Mouse (Mus musculus) intestine, postnatal 0 days (tissue): ENCODE data around the gene Cd164l2. TPM values are rescaled to one million over a fixed set of nuclear protein-coding genes. Genes with fewer than 3 reads are reported as not detected.
A peak's percentile ranks its signal among the peaks of the same experiment; 100 is the strongest.

Source experiments
- ATAC-seq: fragments of 200-750 bp; cut with Nextera tagmentation; 2 replicates; pipeline ENCODE4 v1.8.0; 2017; ENCODE audit warnings: mild to moderate bottlenecking, moderate TSS enrichment, moderate library complexity
- H3K27ac ChIP-seq: fragments of 300-500 bp; sonication (generic); 2 replicates; pipeline ENCODE4 v1.5.1; 2014; ENCODE audit warnings: mild to moderate bottlenecking, low read depth, low read length, moderate library complexity
- H3K27me3 ChIP-seq: fragments of 300-500 bp; sonication (generic); replicated peaks from 2 replicates; pipeline ENCODE4 v1.6.1; 2014; ENCODE audit warnings: low read length, mixed read lengths; ENCODE audit not compliant: control insufficient read depth, insufficient read depth
- H3K36me3 ChIP-seq: fragments of 300-500 bp; sonication (generic); 2 replicates; pipeline ENCODE4 v1.6.1; 2014; ENCODE audit warnings: mild to moderate bottlenecking, moderate library complexity; ENCODE audit not compliant: control insufficient read depth, insufficient read depth
- H3K4me1 ChIP-seq: fragments of 300-500 bp; sonication (generic); replicated peaks from 2 replicates; pipeline ENCODE4 v1.6.1; 2014; ENCODE audit warnings: antibody characterized with exemption, low read length, mixed read lengths; ENCODE audit not compliant: control insufficient read depth, insufficient read depth
- H3K4me2 ChIP-seq: fragments of 300-500 bp; sonication (generic); replicated peaks from 2 replicates; pipeline ENCODE4 v1.6.1; 2014; ENCODE audit warnings: low read depth, mild to moderate bottlenecking, moderate library complexity
- H3K4me3 ChIP-seq: fragments of 300-500 bp; sonication (generic); 2 replicates; pipeline ENCODE4 v1.5.1; 2014; ENCODE audit warnings: low read depth, low read length
- H3K9ac ChIP-seq: fragments of 300-500 bp; sonication (generic); 2 replicates; pipeline ENCODE4 v1.6.1; 2014; ENCODE audit warnings: mild to moderate bottlenecking, low read depth, low read length
- H3K9me3 ChIP-seq: fragments of 300-500 bp; sonication (generic); 2 replicates; pipeline ENCODE4 v1.6.1; 2016; ENCODE audit warnings: mixed run types; ENCODE audit not compliant: control insufficient read depth
- CTCF ChIP-seq: sonication (generic); IDR thresholded peaks from 2 replicates; pipeline ENCODE4 v1.5.1; 2016; ENCODE audit warnings: low read depth, mild to moderate bottlenecking, control low read depth, antibody characterized with exemption, moderate library complexity
- WGBS: fragments of 180-500 bp; shearing (Covaris S2); extraction: QIAGEN DNeasy Blood & Tissue Kit; methylation state at CpG from one replicate; pipeline ENCODE4 v1.1.7; 2014; 5-methylcytosine and 5-hydroxymethylcytosine counted together
- polyA plus RNA-seq: library from polyadenylated mRNA; unstranded; fragments of >200 nt; fragmentation: Nextera tagmentation; extraction: Ambion mirVana; gene quantifications from 2 replicates; pipeline ENCODE4 v1.2.1, GENCODE M21; 2015

Cd164l2 gene
- polyA plus RNA-seq, 1 experiment from 2014 or later = 0.94 TPM

DNA sequence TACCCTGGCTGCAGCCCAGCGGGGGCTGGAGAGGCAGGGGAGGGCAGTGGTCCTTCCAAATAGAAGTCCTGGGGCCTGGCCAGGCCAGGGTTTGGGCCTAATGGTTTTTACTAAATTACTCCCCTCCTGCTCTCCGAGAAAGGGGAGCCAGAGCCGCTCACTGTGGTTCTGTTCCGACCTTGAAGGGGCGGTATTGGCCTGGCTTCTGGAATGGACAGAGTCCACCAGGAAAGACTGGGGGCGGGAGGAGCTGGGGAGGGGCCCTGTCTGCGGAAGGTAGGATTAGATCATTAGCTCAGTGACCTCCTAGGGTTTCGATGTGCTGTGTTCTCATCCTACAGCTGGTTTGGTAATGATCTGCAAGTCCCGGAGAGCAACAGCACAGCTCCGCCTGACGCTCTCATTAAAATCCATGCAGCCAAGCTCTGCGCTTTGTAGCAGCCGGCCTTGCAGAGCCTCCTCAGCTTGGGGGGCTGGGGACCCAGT, 14.1 kb upstream of the Cd164l2 start:
- no peak overlapping the region for H3K9ac ChIP-seq
- TF ChIP-seq CTCF = no peak
- peaks cover 31% of the 10 kb centered on the region for H3K36me3 ChIP-seq
- no peaks in the 10 kb centered on the region for H3K9me3 ChIP-seq
- ATAC-seq = no peak
- H3K4me1 ChIP-seq = peaks cover 14% of the 10 kb centered on the region
- peak overlapping the region; percentile 57; the same call in 1 of the 2 replicates for H3K27ac ChIP-seq
- H3K27me3 ChIP-seq = no peaks in the 10 kb centered on the region
- H3K4me3 ChIP-seq = no peak overlapping the region
- no peak overlapping the region for H3K4me2 ChIP-seq
- WGBS = 26% methylated on average over 13 of the region's 13 CpGs

DNA sequence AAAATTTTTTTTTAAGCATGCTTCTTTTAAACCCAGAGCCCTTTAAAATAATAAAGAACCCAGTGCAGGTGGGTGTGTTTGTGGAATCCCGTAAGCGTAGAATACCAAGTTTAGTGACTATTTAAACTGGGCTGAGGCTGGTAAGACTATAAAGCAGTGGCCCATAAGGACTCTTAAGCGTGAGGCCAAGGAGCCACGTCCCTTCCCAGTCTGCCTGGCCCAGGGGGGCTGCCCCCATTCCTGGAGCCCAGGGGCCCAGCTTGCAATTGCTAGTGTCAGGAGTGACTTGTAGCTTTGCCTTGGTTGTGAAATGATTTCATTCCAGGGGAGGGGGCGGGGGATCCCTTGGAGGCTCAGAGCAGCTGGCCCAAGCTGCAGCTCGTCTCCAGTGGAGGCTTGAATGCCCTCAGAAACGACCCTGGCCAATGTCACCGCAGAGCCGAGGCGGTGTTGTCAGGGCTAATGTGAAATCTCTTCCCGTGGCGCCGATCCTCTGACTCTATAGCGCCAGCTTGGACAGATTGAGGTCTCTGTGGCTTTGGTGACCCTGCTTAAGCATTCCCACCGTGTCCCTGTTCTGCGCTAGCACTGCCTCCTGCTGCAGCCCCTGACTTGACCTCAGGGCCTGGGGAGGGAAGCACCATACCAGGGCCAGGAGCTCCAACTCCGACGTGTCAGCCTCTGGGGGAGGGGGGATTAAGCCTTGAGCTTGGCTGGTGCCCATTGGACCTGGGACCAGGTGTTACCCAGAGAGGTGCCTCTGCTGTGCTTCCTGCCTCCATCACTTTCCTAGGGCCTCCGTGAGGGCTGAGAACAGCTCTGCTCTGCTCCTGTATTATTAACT, 13.4 kb upstream of the Cd164l2 start:
- 49% methylated on average over 19 of the region's 19 CpGs for WGBS
- no peak overlapping the region for H3K9ac ChIP-seq
- peaks cover 14% of the 10 kb centered on the region for H3K4me1 ChIP-seq

DNA sequence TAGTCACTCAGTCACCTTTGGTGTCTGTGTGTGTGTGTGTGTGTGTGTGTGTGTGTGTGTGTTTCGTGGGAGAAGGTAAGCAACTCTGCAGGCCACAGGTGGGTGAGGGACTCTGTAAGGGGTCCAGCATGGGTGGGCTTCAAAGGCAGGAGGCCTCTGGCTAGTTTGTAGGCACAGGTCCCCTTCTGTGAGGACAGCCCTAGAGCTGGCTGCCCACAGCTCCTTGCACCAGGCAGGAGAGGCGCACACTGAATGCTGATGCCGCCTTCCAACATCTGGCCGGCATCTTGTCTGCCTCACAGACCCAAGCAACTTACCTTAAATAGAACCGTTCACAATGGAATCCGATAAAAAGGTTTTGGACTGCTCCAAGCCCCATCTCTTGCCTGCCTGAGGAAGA, 12.2 kb upstream of the Cd164l2 start:
- ATAC-seq = no peak
- 68% methylated on average over 6 of the region's 6 CpGs for WGBS
- Histone ChIP-seq H3K4me2 (no peak overlapping the region), H3K9ac (no peak overlapping the region), H3K36me3 (peaks cover 12% of the 10 kb centered on the region), H3K4me3 (no peak overlapping the region), H3K27ac (peak overlapping the region; percentile 57; the same call in 1 of the 2 replicates), H3K4me1 (peaks cover 14% of the 10 kb centered on the region), H3K9me3 (no peaks in the 10 kb centered on the region), H3K27me3 (no peaks in the 10 kb centered on the region)
- TF ChIP-seq CTCF = no peak

More for the DNA sequence above, 13.4 kb upstream of the Cd164l2 start:
- TF ChIP-seq CTCF = no peak
- ATAC-seq = no peak
- Histone ChIP-seq H3K9me3 (no peaks in the 10 kb centered on the region), H3K27me3 (no peaks in the 10 kb centered on the region), H3K4me2 (no peak overlapping the region), H3K36me3 (peaks cover 24% of the 10 kb centered on the region), H3K4me3 (no peak overlapping the region), H3K27ac (no peak overlapping the region)

DNA sequence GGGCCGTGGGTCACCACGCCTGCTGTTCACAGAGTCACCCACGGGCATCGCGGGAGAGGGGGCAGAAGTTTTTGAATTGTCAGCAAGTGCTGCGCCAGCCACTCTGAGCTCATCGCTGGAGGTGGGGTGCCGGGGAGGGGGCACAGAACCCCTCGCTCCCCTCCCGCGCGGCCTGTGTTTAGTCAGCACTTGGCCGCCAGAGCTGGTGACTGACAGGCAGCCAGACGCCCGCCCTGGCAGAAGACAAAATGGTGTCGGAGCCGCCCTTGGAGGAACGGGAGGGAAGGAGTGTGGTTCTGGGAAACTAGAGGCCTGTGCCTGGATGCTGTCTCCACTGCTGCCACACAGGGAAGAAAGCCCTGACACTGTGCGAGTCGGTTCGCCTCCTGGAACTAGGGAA, 11.6 kb upstream of the Cd164l2 start:
- Histone ChIP-seq H3K4me1 (peaks cover 14% of the 10 kb centered on the region), H3K9ac (no peak overlapping the region)

DNA sequence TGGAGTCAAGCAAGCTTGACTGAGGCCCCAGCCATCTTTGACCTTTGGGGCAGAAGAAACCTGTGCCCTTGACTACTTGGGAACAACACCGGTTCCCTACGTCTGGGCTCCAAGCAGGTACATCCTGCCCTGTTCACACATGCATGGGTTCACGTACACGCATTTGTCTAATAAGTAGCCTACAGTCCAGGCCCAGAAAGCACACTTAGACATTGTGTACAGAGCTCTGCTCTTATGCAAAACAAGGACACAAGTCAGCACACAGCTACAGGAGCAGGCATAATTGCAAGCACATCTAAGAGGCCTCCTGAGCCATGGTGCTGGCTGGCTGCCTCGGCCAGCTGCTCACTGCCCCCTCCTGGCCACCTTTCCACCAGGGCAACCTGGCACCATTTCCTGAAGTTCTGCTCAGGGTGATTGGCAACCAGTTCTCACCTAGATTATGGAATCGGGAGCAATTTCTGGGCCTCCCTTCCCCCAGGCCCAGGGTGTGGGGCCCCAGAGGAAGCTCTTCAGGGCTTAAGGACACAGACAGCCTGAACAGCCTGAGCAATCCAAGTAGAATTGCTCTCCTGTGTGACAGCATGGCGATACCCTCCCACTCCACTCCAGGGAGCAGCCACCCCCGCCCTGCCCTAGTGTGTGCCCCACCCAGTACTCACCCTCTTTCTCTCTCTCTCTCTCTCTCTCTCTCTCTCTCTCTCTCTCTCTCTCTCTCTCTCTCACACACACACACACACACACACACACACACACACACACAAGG, 10.7 kb upstream of the Cd164l2 start:
- Histone ChIP-seq H3K9me3 (no peaks in the 10 kb centered on the region), H3K9ac (0 out of 2 replicates have a peak overlapping the region, but pooled peaks have one; percentile 1), H3K27ac (peak overlapping the region; percentile 57), H3K4me2 (peak overlapping the region; percentile 18), H3K36me3 (peaks cover 3% of the 10 kb centered on the region), H3K4me1 (peaks cover 14% of the 10 kb centered on the region), H3K4me3 (no peak overlapping the region), H3K27me3 (no peaks in the 10 kb centered on the region)
- ATAC-seq = peak; percentile 79
- peak; percentile 90 for TF ChIP-seq CTCF
- WGBS = 32% methylated on average over 8 of the region's 8 CpGs

More for the DNA sequence above, 11.6 kb upstream of the Cd164l2 start:
- Histone ChIP-seq H3K27me3 (no peaks in the 10 kb centered on the region), H3K4me3 (no peak overlapping the region), H3K9me3 (no peaks in the 10 kb centered on the region), H3K36me3 (peaks cover 10% of the 10 kb centered on the region), H3K4me2 (peak overlapping the region; percentile 13; the same call in 1 of the 2 replicates), H3K27ac (peak overlapping the region; percentile 57; the same call in 1 of the 2 replicates)
- TF ChIP-seq CTCF = no peak
- peak; percentile 2; the same call in 1 of the 2 replicates for ATAC-seq
- WGBS = 45% methylated on average over 21 of the region's 21 CpGs

DNA sequence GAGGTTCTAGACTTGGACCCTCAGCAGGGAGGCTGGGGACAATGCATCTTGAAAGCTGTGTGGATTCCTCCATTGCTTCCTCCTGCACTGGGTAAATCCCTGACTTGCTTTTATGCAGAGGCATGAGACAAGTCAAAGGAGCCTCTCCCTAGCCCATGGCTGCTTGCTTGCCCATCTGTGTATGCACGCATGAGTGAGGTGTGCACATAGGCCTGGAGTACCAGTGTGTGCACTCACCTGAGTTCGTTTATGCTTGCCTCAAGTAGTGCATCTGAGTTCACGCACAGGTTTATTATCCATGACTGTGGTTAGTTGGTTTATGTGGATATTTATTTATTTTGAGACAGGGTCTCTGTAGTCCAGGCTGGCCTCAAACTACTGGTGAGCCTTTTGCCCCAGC, 9.7 kb upstream of the Cd164l2 start:
- no peak overlapping the region for H3K4me3 ChIP-seq
- peaks cover 14% of the 10 kb centered on the region for H3K4me1 ChIP-seq
- no peak overlapping the region for H3K9ac ChIP-seq
- no peak overlapping the region for H3K4me2 ChIP-seq
- ATAC-seq = no peak
- no peak overlapping the region for H3K27ac ChIP-seq
- H3K9me3 ChIP-seq = no peaks in the 10 kb centered on the region
- H3K36me3 ChIP-seq = no peaks in the 10 kb centered on the region; the same call in 1 of the 2 replicates
- TF ChIP-seq CTCF = no peak
- 94% methylated on average over 3 of the region's 3 CpGs for WGBS
- no peaks in the 10 kb centered on the region for H3K27me3 ChIP-seq
